Mouse (Mus musculus): Measurements from ENCODE around the gene Olfr424.

DNA sequence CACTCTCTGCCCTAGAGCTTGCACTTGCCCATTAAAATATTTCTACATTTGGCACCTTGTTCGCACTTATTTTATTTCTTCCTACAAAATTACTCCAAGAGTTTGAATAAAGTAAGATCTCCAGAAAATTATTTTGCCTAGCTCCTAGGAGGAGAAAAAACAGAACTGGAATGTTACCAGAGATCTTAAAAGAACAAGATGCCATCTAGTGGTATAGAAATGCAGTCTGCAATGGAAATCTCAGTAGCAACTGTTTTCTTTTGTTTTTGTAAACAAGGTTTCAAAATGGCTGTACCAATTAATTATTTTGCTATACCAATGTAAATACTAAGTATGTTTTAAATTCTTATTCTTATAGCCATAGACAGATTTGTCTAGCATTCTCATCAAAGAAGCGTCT is 27.6 kb upstream of the Olfr424 start:
- TF ChIP-seq CTCF (IDR thresholded peaks at IDR 0.05; ENCODE audit: insufficient read depth, low read depth, low read length) (no peak), POLR2A (IDR thresholded peaks at IDR 0.05; ENCODE audit: insufficient read depth, low read depth, low read length) (no peak)

Measured in olfactory bulb, adult 2 months (tissue).